ENCODE assay signal across 28 mouse cellular contexts in genomic region chr8:82079267-82079666, GRCm38 (mm10).
DNase-seq lines count a peak whose midpoint lies in the region; ATAC-seq and TF ChIP-seq lines count a peak whose summit lies in the region.
"Had no signal": no experiment of that assay in that cellular context is flagged by ENCODE, and none has a peak within 500 bp of the region (broad histone marks: within the 10 kb centered on the region; RNA-seq: fewer than 3 reads in every experiment).

No protein-coding gene starts in this region.

- no peak for TF ChIP-seq CTCF in forebrain, postnatal 0 days (IDR thresholded peaks at IDR 0.05; ENCODE audit: low read depth)

- no peak overlapping the region for H3K4me2 ChIP-seq in embryonic facial prominence, embryonic 14.5 days (ENCODE audit: low read depth, low read length)
- H3K4me2 ChIP-seq in forebrain, embryonic 15.5 days (replicated peaks), result no peak overlapping the region
- no peak overlapping the region for H3K4me2 ChIP-seq in forebrain, postnatal 0 days (ENCODE audit: low read depth)
- H3K4me2 ChIP-seq in midbrain, embryonic 15.5 days, result no peak overlapping the region
- H3K4me2 ChIP-seq: heart, embryonic 12.5 days; heart, embryonic 15.5 days; hindbrain, embryonic 13.5 days; intestine, embryonic 15.5 days had no signal

- H3K27ac ChIP-seq in embryonic facial prominence, embryonic 14.5 days (replicated peaks; ENCODE audit: low read depth, low read length), result no peak overlapping the region
- H3K27ac ChIP-seq in embryonic facial prominence, embryonic 10.5 days (replicated peaks), result no peak overlapping the region
- no peak overlapping the region for H3K27ac ChIP-seq in forebrain, embryonic 15.5 days (replicated peaks)
- H3K27ac ChIP-seq in forebrain, embryonic 10.5 days, result no peak overlapping the region
- no peak overlapping the region for H3K27ac ChIP-seq in forebrain, postnatal 0 days (ENCODE audit: low read depth, low read length)
- H3K27ac ChIP-seq in midbrain, embryonic 15.5 days, result no peak overlapping the region
- H3K27ac ChIP-seq: gastrocnemius, adult 2 months; heart, embryonic 15.5 days; hindbrain, embryonic 10.5 days; hindbrain, embryonic 13.5 days; intestine, embryonic 15.5 days had no signal

- H3K9me3 ChIP-seq in embryonic facial prominence, embryonic 14.5 days (ENCODE audit: control insufficient read depth, low read length), result no peaks in the 10 kb centered on the region
- no peaks in the 10 kb centered on the region for H3K9me3 ChIP-seq in embryonic facial prominence, embryonic 10.5 days
- no peaks in the 10 kb centered on the region for H3K9me3 ChIP-seq in forebrain, embryonic 15.5 days
- peaks cover 5% of the 10 kb centered on the region; the same call in 1 of the 2 replicates for H3K9me3 ChIP-seq in forebrain, embryonic 10.5 days
- H3K9me3 ChIP-seq in forebrain, postnatal 0 days (ENCODE audit: low read length), result no peaks in the 10 kb centered on the region
- H3K9me3 ChIP-seq in midbrain, embryonic 15.5 days, result no peaks in the 10 kb centered on the region
- H3K9me3 ChIP-seq: heart, embryonic 12.5 days; heart, embryonic 15.5 days; hindbrain, embryonic 13.5 days; intestine, embryonic 15.5 days had no signal

- ATAC-seq in embryonic facial prominence, embryonic 14.5 days (ENCODE audit: low read depth), result no peak
- ATAC-seq in forebrain, embryonic 15.5 days (replicated peaks), result peak; percentile 80
- ATAC-seq in forebrain, postnatal 0 days, result peak; percentile 53
- ATAC-seq in midbrain, embryonic 15.5 days (replicated peaks), result no peak
- ATAC-seq: activated CD4-positive, CD25-positive, alpha-beta regulatory T cell, adult 4 months; hindbrain, embryonic 16.5 days; intestine, embryonic 15.5 days had no signal

- no peak overlapping the region for H3K9ac ChIP-seq in embryonic facial prominence, embryonic 14.5 days (ENCODE audit: low read depth, low read length)
- no peak overlapping the region for H3K9ac ChIP-seq in forebrain, embryonic 15.5 days (replicated peaks)
- H3K9ac ChIP-seq in forebrain, postnatal 0 days, result no peak overlapping the region
- H3K9ac ChIP-seq in midbrain, embryonic 15.5 days, result no peak overlapping the region
- H3K9ac ChIP-seq: heart, embryonic 12.5 days; heart, embryonic 15.5 days; hindbrain, embryonic 13.5 days; intestine, embryonic 15.5 days had no signal

- DNase-seq in embryonic facial prominence, embryonic 14.5 days (ENCODE audit: low spot score), result peak; percentile 11
- DNase-seq in embryonic facial prominence, embryonic 10.5 days (ENCODE audit: low spot score), result no peak
- no peak for DNase-seq in forebrain, embryonic 10.5 days (ENCODE audit: extremely low spot score, low spot score)
- DNase-seq in forebrain, postnatal 0 days, result no peak
- DNase-seq: adrenal gland, adult 8-10 months; adrenal gland, postnatal 25 days; cerebellum, adult 11-12 months; cerebellum, adult 8-10 months; cerebellum, postnatal 10 days; cerebellum, postnatal 36 days; embryo, embryonic 11 days; gastrocnemius, adult 2 months; gastrocnemius, postnatal 14 days; heart, adult 18-20 months; heart, postnatal 10 days; heart, postnatal 36 days; kidney, adult 11 months; kidney, adult 8-10 months had no signal

- H3K4me1 ChIP-seq in embryonic facial prominence, embryonic 14.5 days (ENCODE audit: control insufficient read depth, insufficient read depth, low read length), result no peaks in the 10 kb centered on the region
- no peaks in the 10 kb centered on the region for H3K4me1 ChIP-seq in embryonic facial prominence, embryonic 10.5 days
- H3K4me1 ChIP-seq in forebrain, embryonic 15.5 days, result no peaks in the 10 kb centered on the region
- no peaks in the 10 kb centered on the region for H3K4me1 ChIP-seq in forebrain, embryonic 10.5 days
- no peaks in the 10 kb centered on the region for H3K4me1 ChIP-seq in forebrain, postnatal 0 days (ENCODE audit: insufficient read depth)
- no peaks in the 10 kb centered on the region for H3K4me1 ChIP-seq in midbrain, embryonic 15.5 days
- H3K4me1 ChIP-seq: heart, embryonic 12.5 days; heart, embryonic 15.5 days; hindbrain, embryonic 10.5 days; hindbrain, embryonic 13.5 days; intestine, embryonic 15.5 days had no signal

- no peaks in the 10 kb centered on the region for H3K27me3 ChIP-seq in embryonic facial prominence, embryonic 14.5 days (replicated peaks; ENCODE audit: control insufficient read depth, insufficient read depth, low read length)
- no peaks in the 10 kb centered on the region for H3K27me3 ChIP-seq in embryonic facial prominence, embryonic 10.5 days (replicated peaks; ENCODE audit: low read depth, poor library complexity, severe bottlenecking)
- no peaks in the 10 kb centered on the region for H3K27me3 ChIP-seq in forebrain, embryonic 15.5 days
- no peaks in the 10 kb centered on the region for H3K27me3 ChIP-seq in forebrain, embryonic 10.5 days (ENCODE audit: poor library complexity, severe bottlenecking)
- H3K27me3 ChIP-seq in forebrain, postnatal 0 days (ENCODE audit: insufficient read depth, low read length), result no peaks in the 10 kb centered on the region
- no peaks in the 10 kb centered on the region for H3K27me3 ChIP-seq in midbrain, embryonic 15.5 days (replicated peaks)
- H3K27me3 ChIP-seq: heart, embryonic 12.5 days; heart, embryonic 15.5 days; hindbrain, embryonic 13.5 days; intestine, embryonic 15.5 days had no signal

- H3K4me3 ChIP-seq in embryonic facial prominence, embryonic 14.5 days (ENCODE audit: low read depth, low read length), result no peak overlapping the region
- H3K4me3 ChIP-seq in embryonic facial prominence, embryonic 10.5 days, result no peak overlapping the region
- H3K4me3 ChIP-seq in forebrain, embryonic 15.5 days, result no peak overlapping the region
- no peak overlapping the region for H3K4me3 ChIP-seq in forebrain, embryonic 10.5 days
- no peak overlapping the region for H3K4me3 ChIP-seq in forebrain, postnatal 0 days (ENCODE audit: low read depth, low read length)
- no peak overlapping the region for H3K4me3 ChIP-seq in midbrain, embryonic 15.5 days
- H3K4me3 ChIP-seq: erythroblast, embryonic 14.5 days; gastrocnemius, adult 2 months; heart, embryonic 12.5 days; heart, embryonic 15.5 days; hindbrain, embryonic 10.5 days; hindbrain, embryonic 13.5 days; intestine, embryonic 15.5 days had no signal

- H3K36me3 ChIP-seq in embryonic facial prominence, embryonic 14.5 days (ENCODE audit: control insufficient read depth, insufficient read depth, low read length), result no peaks in the 10 kb centered on the region
- H3K36me3 ChIP-seq in embryonic facial prominence, embryonic 10.5 days (replicated peaks), result no peaks in the 10 kb centered on the region
- H3K36me3 ChIP-seq in forebrain, embryonic 15.5 days, result no peaks in the 10 kb centered on the region
- no peaks in the 10 kb centered on the region for H3K36me3 ChIP-seq in forebrain, embryonic 10.5 days (replicated peaks)
- H3K36me3 ChIP-seq in forebrain, postnatal 0 days (ENCODE audit: insufficient read depth), result no peaks in the 10 kb centered on the region
- no peaks in the 10 kb centered on the region for H3K36me3 ChIP-seq in midbrain, embryonic 15.5 days (replicated peaks)
- H3K36me3 ChIP-seq: heart, embryonic 12.5 days; heart, embryonic 15.5 days; hindbrain, embryonic 10.5 days; hindbrain, embryonic 13.5 days; intestine, embryonic 15.5 days had no signal

Comparison
In these comparisons a context has a peak if more than half of its experiments do, and no peak if none do; other contexts are left out.
1. ATAC-seq: peak in forebrain, embryonic 15.5 days (single experiment) and forebrain, postnatal 0 days (single experiment); none in embryonic facial prominence, embryonic 14.5 days (single experiment) and midbrain, embryonic 15.5 days (single experiment).